Mouse (Mus musculus) neural tube, embryonic 15.5 days (tissue): Measurements from ENCODE around the gene Smarcc1. TPM values are rescaled to one million over a fixed set of nuclear protein-coding genes. Genes with fewer than 3 reads are reported as not detected.
A peak's percentile ranks its signal among the peaks of the same experiment; 100 is the strongest.

Experiments used
- ATAC-seq: fragments of 200-750 bp; cut with Nextera tagmentation; 2 replicates; pipeline ENCODE4 v1.8.0; 2017; ENCODE audit warnings: mild to moderate bottlenecking, moderate TSS enrichment, moderate library complexity; ENCODE audit not compliant: low FRiP score
- H3K27ac ChIP-seq: fragments of 300-500 bp; sonication (generic); replicated peaks from 2 replicates; pipeline ENCODE4 v1.5.1; 2015; ENCODE audit warnings: mild to moderate bottlenecking, inconsistent platforms
- H3K27me3 ChIP-seq: fragments of 300-500 bp; sonication (generic); replicated peaks from 2 replicates; pipeline ENCODE4 v1.6.1; 2015; ENCODE audit warnings: inconsistent platforms
- H3K36me3 ChIP-seq: fragments of 300-500 bp; sonication (generic); 2 replicates; pipeline ENCODE4 v1.6.1; 2015; ENCODE audit warnings: inconsistent platforms
- H3K4me1 ChIP-seq: fragments of 300-500 bp; sonication (generic); 2 replicates; pipeline ENCODE4 v1.6.1; 2015; ENCODE audit warnings: inconsistent platforms
- H3K4me2 ChIP-seq: fragments of 300-500 bp; sonication (generic); 2 replicates; pipeline ENCODE4 v1.6.1; 2015; ENCODE audit warnings: inconsistent platforms, mild to moderate bottlenecking, moderate library complexity
- H3K4me3 ChIP-seq: fragments of 300-500 bp; sonication (generic); replicated peaks from 2 replicates; pipeline ENCODE4 v1.5.1; 2015; ENCODE audit warnings: mild to moderate bottlenecking, inconsistent platforms
- H3K9ac ChIP-seq: fragments of 300-500 bp; sonication (generic); replicated peaks from 2 replicates; pipeline ENCODE4 v1.6.1; 2015; ENCODE audit warnings: mild to moderate bottlenecking, inconsistent platforms
- H3K9me3 ChIP-seq: fragments of 300-500 bp; sonication (generic); replicated peaks from 2 replicates; pipeline ENCODE4 v1.6.1; 2016; ENCODE audit warnings: inconsistent platforms
- WGBS: fragments of 180-500 bp; shearing (Covaris S2); methylation state at CpG from one replicate; pipeline ENCODE4 v1.1.7; 2015; ENCODE audit warnings: mixed read lengths; 5-methylcytosine and 5-hydroxymethylcytosine counted together
- polyA plus RNA-seq: library from polyadenylated mRNA; unstranded; fragments of >200 nt; fragmentation: Nextera tagmentation; extraction: Ambion mirVana; gene quantifications from 2 replicates; pipeline ENCODE4 v1.2.1, GENCODE M21; 2015

Smarcc1 gene
- polyA plus RNA-seq, 1 experiment from 2014 or later, result 67.0 TPM

DNA sequence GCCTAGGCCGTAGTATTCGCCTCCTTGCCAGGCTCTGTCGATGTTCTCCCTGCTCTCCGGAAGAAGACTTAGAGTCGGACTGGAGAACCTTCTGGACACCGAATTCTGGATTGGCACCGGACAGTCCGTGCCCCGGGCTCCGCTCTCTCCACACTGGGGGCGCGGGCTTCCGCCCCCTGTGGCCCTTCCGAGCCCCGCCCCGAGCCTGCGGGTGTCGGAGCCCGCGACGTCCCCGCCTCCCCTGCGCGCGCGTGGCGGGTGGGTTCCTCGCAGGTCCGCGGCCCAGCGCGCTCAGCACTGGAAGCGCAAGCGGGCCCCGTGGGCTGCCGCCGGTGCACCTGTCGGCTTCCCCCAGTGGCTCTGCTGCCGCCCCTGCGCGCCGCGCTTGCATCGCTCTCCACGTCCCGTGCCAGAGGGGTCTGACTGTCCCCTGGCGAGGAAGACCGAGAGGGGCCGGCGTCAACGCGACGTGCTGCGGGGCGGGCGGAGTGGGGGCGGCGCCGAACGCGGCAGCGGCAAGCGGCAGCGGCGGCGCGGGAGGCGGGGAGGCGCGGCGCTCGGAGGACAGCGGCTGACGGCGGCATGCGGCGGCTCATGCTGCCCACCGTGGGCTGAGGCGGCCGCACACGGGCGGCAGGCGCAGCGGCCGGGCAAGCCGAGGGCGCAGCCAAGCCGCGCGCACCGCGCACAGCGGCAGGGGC is 127.5 kb downstream of the Smarcc1 start:
- peak; percentile 78 for ATAC-seq
- H3K4me2 ChIP-seq, result peak overlapping the region; percentile 90

GRCm38 (mm10) chr9:110245590-110246320 is 128.2 kb downstream of the Smarcc1 start:
- under 1% methylated on average over 34 of the region's 40 CpGs for WGBS
- H3K4me1 ChIP-seq, result peaks cover 53% of the 10 kb centered on the region
- H3K36me3 ChIP-seq, result peaks cover 3% of the 10 kb centered on the region; the same call in 1 of the 2 replicates

More for the DNA sequence above, 127.5 kb downstream of the Smarcc1 start:
- Histone ChIP-seq H3K4me1 (peaks cover 46% of the 10 kb centered on the region), H3K27me3 (no peaks in the 10 kb centered on the region), H3K4me3 (peak overlapping the region; percentile 63), H3K36me3 (peaks cover 3% of the 10 kb centered on the region; the same call in 1 of the 2 replicates), H3K9me3 (no peaks in the 10 kb centered on the region), H3K9ac (peak overlapping the region; percentile 86), H3K27ac (peak overlapping the region; percentile 94)
- under 1% methylated on average over 90 of the region's 93 CpGs for WGBS

DNA sequence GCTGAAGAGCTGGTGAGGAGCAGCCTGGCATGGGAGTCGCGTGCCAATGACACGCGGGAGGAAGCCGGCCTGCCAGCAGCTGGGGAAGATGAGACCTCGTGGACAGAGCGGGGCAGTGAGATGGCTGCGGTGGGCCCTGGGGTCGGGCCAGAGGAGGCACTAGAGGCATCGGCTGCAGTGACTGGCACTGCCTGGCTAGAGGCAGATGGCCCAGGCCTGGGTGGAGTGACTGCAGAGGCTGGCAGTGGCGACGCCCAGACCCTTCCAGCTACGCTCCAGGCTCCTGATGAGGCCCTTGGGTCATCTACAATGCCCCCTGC is 128.8 kb downstream of the Smarcc1 start:
- peak overlapping the region; percentile 63 for H3K4me3 ChIP-seq
- no peaks in the 10 kb centered on the region for H3K27me3 ChIP-seq
- H3K9me3 ChIP-seq, result no peaks in the 10 kb centered on the region
- peak; percentile 11 for ATAC-seq
- 21% methylated on average over 13 of the region's 13 CpGs for WGBS
- peaks cover 3% of the 10 kb centered on the region; the same call in 1 of the 2 replicates for H3K36me3 ChIP-seq
- peak overlapping the region; percentile 94 for H3K27ac ChIP-seq
- peaks cover 58% of the 10 kb centered on the region for H3K4me1 ChIP-seq
- peak overlapping the region; percentile 86 for H3K9ac ChIP-seq
- H3K4me2 ChIP-seq, result peak overlapping the region; percentile 90

More at GRCm38 (mm10) chr9:110245590-110246320, 128.2 kb downstream of the Smarcc1 start:
- peak; percentile 75 for ATAC-seq
- peak overlapping the region; percentile 86 for H3K9ac ChIP-seq
- no peaks in the 10 kb centered on the region for H3K9me3 ChIP-seq
- no peaks in the 10 kb centered on the region for H3K27me3 ChIP-seq
- H3K4me3 ChIP-seq, result peak overlapping the region; percentile 63
- peak overlapping the region; percentile 94 for H3K27ac ChIP-seq
- peak overlapping the region; percentile 90 for H3K4me2 ChIP-seq

DNA sequence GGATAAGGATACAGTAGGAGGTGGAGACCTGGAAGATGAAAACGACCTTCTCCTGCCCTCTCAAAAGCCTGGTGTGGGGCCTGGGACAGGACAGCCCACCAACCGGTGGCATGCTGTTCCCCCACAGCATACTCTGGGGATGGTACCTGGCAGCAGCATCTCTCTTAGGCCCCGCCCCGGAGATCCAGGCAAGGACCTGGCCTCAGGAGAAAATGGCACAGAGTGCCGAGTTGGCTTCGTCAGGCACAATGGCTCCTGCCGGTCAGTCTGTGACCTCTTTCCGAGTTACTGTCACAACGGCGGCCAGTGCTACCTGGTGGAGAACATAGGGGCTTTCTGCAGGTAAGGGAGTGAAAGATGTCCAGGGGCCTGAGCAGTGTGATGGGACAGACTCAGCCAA is 129.5 kb downstream of the Smarcc1 start:
- 91% methylated on average over 10 of the region's 10 CpGs for WGBS
- no peak overlapping the region for H3K4me3 ChIP-seq
- peaks cover 58% of the 10 kb centered on the region for H3K4me1 ChIP-seq
- peaks cover 3% of the 10 kb centered on the region; the same call in 1 of the 2 replicates for H3K36me3 ChIP-seq
- H3K9me3 ChIP-seq, result no peaks in the 10 kb centered on the region
- H3K27me3 ChIP-seq, result no peaks in the 10 kb centered on the region
- no peak for ATAC-seq
- H3K9ac ChIP-seq, result no peak overlapping the region
- no peak overlapping the region for H3K27ac ChIP-seq
- H3K4me2 ChIP-seq, result peak overlapping the region; percentile 90

- ATAC-seq, result no peak
- Histone ChIP-seq H3K4me3 (no peak overlapping the region), H3K9ac (no peak overlapping the region), H3K27ac (peak overlapping the region; percentile 81), H3K36me3 (peaks cover 3% of the 10 kb centered on the region; the same call in 1 of the 2 replicates), H3K9me3 (no peaks in the 10 kb centered on the region), H3K4me2 (no peak overlapping the region; the same call in 1 of the 2 replicates), H3K27me3 (no peaks in the 10 kb centered on the region), H3K4me1 (peaks cover 58% of the 10 kb centered on the region)
- WGBS, result 53% methylated on average over 2 of the region's 2 CpGs
Observed at GRCm38 (mm10) chr9:110248861-110249260, 131.4 kb downstream of the Smarcc1 start.

GRCm38 (mm10) chr9:110249823-110250543 is 132.5 kb downstream of the Smarcc1 start:
- Histone ChIP-seq H3K9ac (0 out of 2 replicates have a peak overlapping the region, but pooled peaks have one; percentile 33), H3K9me3 (no peaks in the 10 kb centered on the region), H3K36me3 (peaks cover 3% of the 10 kb centered on the region; the same call in 1 of the 2 replicates), H3K27ac (peak overlapping the region; percentile 81), H3K4me3 (no peak overlapping the region; the same call in 1 of the 2 replicates), H3K4me1 (peaks cover 54% of the 10 kb centered on the region), H3K4me2 (peak overlapping the region; percentile 44), H3K27me3 (no peaks in the 10 kb centered on the region)
- WGBS, result 5% methylated on average over 11 of the region's 11 CpGs
- peak; percentile 59 for ATAC-seq

DNA sequence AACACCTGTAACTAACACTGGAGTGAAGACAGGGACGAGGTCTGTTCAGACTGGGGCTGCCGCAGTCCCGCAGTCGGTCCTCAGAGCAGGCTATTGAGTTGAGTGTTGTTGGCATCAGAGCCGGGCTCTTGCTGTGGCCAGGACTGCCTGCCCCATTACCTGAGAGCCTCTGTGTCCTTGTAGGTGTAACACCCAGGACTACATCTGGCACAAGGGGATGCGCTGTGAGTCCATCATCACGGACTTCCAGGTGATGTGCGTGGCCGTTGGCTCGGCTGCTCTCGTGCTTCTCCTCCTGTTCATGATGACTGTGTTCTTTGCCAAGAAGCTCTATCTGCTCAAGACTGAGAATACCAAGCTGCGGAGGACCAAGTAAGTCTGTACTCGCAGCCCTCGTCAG is 133.3 kb downstream of the Smarcc1 start:
- Histone ChIP-seq H3K9ac (0 out of 2 replicates have a peak overlapping the region, but pooled peaks have one; percentile 20), H3K27ac (peak overlapping the region; percentile 81), H3K36me3 (peaks cover 3% of the 10 kb centered on the region; the same call in 1 of the 2 replicates), H3K9me3 (no peaks in the 10 kb centered on the region), H3K27me3 (no peaks in the 10 kb centered on the region), H3K4me1 (peaks cover 62% of the 10 kb centered on the region), H3K4me2 (peak overlapping the region; percentile 44), H3K4me3 (no peak overlapping the region)
- 65% methylated on average over 14 of the region's 14 CpGs for WGBS
- no peak for ATAC-seq

GRCm38 (mm10) chr9:110255407-110256019 is 138.0 kb downstream of the Smarcc1 start:
- H3K4me2 ChIP-seq, result no peak overlapping the region

GRCm38 (mm10) chr9:110258646-110259045 is 141.1 kb downstream of the Smarcc1 start:
- Histone ChIP-seq H3K36me3 (peaks cover 46% of the 10 kb centered on the region), H3K9ac (no peak overlapping the region), H3K4me2 (no peak overlapping the region), H3K4me3 (no peak overlapping the region), H3K27me3 (no peaks in the 10 kb centered on the region), H3K9me3 (no peaks in the 10 kb centered on the region), H3K4me1 (peaks cover 16% of the 10 kb centered on the region), H3K27ac (no peak overlapping the region)
- no peak for ATAC-seq
- 68% methylated on average over 6 of the region's 6 CpGs for WGBS

More at GRCm38 (mm10) chr9:110255407-110256019, 138.0 kb downstream of the Smarcc1 start:
- Histone ChIP-seq H3K27me3 (no peaks in the 10 kb centered on the region), H3K27ac (peak overlapping the region; percentile 68), H3K9me3 (no peaks in the 10 kb centered on the region), H3K9ac (0 out of 2 replicates have a peak overlapping the region, but pooled peaks have one; percentile 14), H3K4me3 (no peak overlapping the region), H3K36me3 (peaks cover 20% of the 10 kb centered on the region), H3K4me1 (peaks cover 24% of the 10 kb centered on the region)
- peak; percentile 75 for ATAC-seq
- WGBS, result 10% methylated on average over 15 of the region's 15 CpGs

GRCm38 (mm10) chr9:110259118-110259517 is 141.6 kb downstream of the Smarcc1 start:
- WGBS, result 91% methylated on average over 3 of the region's 3 CpGs
- H3K4me3 ChIP-seq, result no peak overlapping the region
- ATAC-seq, result no peak
- peaks cover 16% of the 10 kb centered on the region for H3K4me1 ChIP-seq
- H3K27me3 ChIP-seq, result no peaks in the 10 kb centered on the region
- H3K4me2 ChIP-seq, result no peak overlapping the region
- H3K27ac ChIP-seq, result no peak overlapping the region
- no peak overlapping the region for H3K9ac ChIP-seq
- H3K9me3 ChIP-seq, result no peaks in the 10 kb centered on the region
- peaks cover 47% of the 10 kb centered on the region for H3K36me3 ChIP-seq

- Histone ChIP-seq H3K4me2 (no peak overlapping the region), H3K4me3 (no peak overlapping the region), H3K27me3 (no peaks in the 10 kb centered on the region), H3K9me3 (no peaks in the 10 kb centered on the region), H3K4me1 (no peaks in the 10 kb centered on the region), H3K27ac (no peak overlapping the region), H3K9ac (no peak overlapping the region), H3K36me3 (peaks cover 42% of the 10 kb centered on the region)
- WGBS, result 46% methylated on average over 8 of the region's 8 CpGs
- ATAC-seq, result no peak
Observed at GRCm38 (mm10) chr9:110263181-110263580, 145.7 kb downstream of the Smarcc1 start.
